Mouse (Mus musculus) adrenal gland, postnatal 36 days (tissue): ENCODE measurements at regions not wholly inside any gene's neighbourhood (a gene's known extent, or its start where the extent isn't known, plus 50 kb on each side); places are given as distances from the start of the nearest gene placed in this dataset.

Experiments used
- DNase-seq, 2 experiments: peaks; one replicate each; pipeline ENCODE4 v3.0.0; 2021; ENCODE audit warnings: mixed read lengths in 1 of 2

GRCm38 (mm10) chr5:146684429-146684828, 99.4 kb upstream of the Gpr12 start:
- DNase-seq = no peak

DNA sequence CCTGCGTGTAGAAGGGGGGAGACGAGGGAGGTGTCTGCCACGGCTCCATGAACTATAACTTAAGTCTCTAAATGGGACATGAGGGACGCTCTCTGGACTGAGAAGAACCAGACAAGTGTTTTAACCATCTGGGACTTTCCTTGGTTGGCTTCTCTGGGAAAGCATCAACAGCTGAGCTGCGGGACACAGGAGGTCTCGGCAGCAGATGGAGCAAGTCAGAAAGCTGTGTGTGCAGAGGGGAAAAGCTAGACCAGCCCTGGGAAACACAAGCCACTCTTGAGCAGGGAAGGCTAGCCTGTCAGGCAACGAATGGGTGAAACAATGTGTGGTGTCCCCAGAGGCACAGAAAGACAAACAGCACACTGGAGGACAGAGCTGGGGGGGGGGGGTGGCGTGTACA, 98.5 kb upstream of the Gpr12 start:
- DNase-seq = no peak

DNA sequence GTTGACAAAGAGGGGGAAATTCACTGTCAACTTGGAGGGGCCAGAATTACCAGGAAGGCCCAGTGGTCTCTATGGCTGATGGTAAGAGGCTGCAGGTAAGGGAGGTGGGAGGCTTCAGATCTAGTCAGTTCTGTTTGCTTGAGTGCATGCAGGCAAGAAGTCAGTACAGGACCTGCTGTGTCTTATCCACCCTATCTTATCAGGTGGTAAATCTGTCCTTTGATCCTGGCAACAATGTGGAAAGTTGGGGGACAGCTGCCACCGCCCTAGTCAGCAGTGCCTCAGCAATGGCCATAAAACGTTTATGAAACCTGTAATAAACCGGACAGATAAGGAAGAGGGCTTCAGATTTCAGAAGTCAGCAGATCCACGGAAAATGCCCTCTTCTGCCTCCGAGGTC, 97.9 kb upstream of the Gpr12 start:
- no peak for DNase-seq

GRCm38 (mm10) chr5:146681512-146681911, 96.5 kb upstream of the Gpr12 start:
- DNase-seq = no peak

GRCm38 (mm10) chr5:146679198-146679681, 94.2 kb upstream of the Gpr12 start:
- no peak for DNase-seq

DNA sequence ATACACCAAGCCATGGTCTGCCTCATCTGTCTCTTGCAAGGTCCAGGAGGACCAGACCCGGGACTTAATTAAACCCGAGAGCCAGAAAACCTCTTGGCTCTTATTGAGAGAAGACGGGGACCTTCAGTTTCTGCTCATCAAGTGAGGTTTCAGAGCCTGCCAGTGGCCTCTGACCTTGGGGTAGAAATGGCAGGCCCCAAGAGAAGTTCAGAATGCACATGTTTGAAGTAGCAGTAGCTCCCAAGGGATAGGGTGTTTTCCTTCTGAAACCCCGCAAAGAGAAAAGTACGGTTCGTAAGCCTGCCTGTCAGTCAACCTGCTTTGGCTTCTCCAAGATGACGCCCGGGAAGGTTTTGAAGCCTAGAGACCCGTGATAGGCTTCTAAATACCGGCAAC, 93.7 kb upstream of the Gpr12 start:
- DNase-seq = no peak

- no peak for DNase-seq
These were observed 93.2 kb upstream of the Gpr12 start for GRCm38 (mm10) chr5:146678049-146678774.

DNA sequence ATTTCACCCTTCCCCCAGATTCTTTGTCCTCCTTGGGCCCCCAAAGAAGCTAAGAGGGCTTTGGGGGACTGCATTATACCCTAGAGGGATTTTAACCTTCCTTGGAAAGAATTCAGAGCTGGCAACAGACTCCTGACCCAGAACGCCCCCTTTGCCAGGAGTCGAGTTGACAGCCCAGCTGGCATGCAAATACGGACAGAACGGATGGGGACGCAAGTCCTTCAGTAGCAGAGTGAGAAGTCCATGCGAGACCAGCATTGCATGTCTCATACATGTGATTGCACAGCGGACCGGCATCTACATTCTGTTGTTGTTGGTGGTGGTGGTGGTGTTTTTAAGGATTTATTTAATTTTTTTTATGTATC, 92.1 kb upstream of the Gpr12 start:
- DNase-seq = no peak

- peak; percentile 32 to 56 for DNase-seq
These were observed 91.6 kb upstream of the Gpr12 start for GRCm38 (mm10) chr5:146676470-146677150.

GRCm38 (mm10) chr5:146675887-146676277, 90.8 kb upstream of the Gpr12 start:
- no peak for DNase-seq

- DNase-seq = peak; percentile 68 to 74
These were observed 90.2 kb upstream of the Gpr12 start for GRCm38 (mm10) chr5:146675006-146675886.

GRCm38 (mm10) chr5:146661751-146662150, 76.7 kb upstream of the Gpr12 start:
- no peak for DNase-seq

- no peak for DNase-seq
These were observed 72.2 kb upstream of the Gpr12 start for GRCm38 (mm10) chr5:146657228-146657627.

DNA sequence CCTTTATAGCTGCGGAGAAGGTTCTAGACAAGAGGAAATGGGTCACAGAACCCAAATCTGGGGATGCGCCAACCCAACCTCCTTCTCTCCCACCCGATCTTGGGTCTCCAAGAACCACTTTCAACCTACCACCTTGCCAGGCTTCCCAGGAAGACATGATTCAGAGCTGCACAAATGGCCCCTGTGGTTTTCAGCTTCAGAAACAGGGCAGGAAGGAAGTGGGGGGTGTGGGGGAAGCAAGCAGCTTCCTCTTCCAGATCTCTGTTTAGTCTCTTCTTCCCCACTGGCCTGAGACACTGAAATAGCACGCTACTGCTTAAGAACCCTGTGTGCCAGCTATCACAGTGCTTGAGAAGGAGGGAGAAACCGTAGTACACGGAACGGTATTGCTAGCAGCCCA, 70.4 kb upstream of the Gpr12 start:
- no peak for DNase-seq

DNA sequence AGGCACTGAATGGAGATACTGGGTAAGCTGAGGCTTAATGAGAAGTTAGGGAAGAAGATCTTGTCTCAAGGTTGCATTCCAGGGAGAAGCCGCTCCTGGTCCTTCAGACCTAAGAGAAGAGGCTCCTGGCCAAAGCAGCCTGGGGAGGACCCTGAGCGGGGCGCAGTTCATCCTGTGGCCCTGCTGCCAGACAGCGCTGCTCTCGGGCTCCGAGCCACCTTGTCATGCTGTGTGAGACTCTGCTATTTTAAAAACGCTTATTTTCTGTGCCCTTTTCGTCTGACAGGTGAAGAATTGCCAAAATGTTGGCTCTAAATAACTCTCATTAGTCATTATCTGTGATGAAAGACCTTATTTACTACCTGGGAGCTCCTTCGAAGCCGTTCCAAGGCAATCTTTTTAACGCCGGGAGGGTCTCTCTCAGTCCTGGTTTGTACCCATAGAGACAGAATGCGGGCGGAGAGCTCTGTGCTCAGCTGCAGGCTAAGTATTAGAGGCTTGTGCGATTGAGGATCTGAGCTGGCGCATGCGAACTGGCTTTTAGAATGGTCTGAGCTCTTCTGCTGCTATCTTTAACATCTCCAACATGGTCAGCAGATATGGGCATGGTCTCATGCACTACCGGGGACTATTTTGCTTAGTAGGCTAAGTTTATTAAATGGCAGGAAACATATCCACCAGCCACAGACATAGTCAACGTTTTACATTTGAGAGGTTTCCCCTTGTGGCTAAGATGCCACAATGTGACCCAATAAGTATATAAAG, 68.8 kb upstream of the Gpr12 start:
- DNase-seq = no peak

- no peak for DNase-seq
These were observed 67.8 kb upstream of the Gpr12 start for GRCm38 (mm10) chr5:146652874-146653273.

DNA sequence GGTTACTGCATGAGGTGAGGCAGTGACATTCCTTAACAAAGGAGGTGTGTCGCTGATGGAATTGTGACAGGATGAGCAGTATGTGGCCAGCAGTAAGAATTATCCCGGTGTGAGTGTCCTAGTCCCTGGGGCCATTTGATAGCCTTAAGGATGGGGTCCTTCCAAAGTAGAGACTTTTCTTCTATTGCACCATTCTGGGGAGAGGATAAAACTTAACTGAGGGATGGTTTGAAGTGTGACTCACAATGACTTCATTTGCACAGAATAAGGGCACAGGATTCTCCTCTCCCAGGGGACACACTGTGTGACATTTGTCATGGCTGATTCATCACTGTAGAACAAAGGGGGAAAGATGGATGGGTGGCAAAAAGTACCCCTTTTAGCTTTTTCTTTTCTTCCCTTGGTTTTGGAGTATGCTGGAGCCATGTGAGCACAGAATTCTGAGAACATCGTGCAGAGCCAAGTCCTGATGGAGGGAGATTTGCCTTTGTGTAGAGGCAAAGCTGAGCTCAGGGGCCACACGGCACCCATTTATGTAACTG, 63.6 kb upstream of the Gpr12 start:
- DNase-seq = no peak

GRCm38 (mm10) chr5:146647628-146648380, 62.8 kb upstream of the Gpr12 start:
- DNase-seq = no peak

DNA sequence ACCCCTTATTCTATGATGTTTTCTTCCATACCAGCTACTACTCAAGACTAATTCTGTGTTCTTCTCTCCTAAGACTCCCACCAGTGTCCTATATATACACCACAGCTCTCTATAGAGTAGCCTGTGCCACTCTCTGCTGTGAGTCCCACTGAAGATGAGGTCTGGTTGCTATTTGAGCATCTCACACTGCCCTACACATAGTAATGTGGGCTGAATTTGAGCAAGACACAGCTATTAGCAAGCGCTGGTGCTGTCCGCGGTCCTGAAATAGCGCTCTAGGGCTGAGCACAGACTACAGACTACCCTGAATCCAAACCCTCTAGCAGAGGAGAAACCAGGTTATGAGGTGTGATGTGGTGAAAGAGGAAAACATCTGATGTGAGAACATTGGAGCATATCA, 59.5 kb upstream of the Gpr12 start:
- DNase-seq = peak; percentile 74 to 81

GRCm38 (mm10) chr5:146641931-146642330, 56.9 kb upstream of the Gpr12 start:
- DNase-seq = no peak

DNA sequence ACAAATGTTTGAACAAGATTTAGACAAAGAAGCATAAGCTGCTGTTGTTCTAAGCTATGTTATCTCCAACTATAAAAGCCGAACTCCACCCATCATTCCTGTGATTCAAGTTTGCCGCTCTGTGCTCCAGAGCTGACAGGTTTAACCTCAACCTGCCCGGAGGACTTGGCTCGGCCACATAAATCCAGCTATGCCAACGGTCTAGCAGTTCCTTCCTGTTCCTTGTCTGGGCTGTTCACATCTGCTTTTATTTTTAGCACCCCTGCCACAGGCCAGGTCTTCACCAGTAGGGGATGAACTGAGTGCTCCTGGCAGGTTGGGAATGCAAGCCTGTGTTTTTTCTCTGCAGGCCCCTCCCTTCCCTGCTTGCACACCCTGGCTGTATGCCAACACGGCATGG, 51.8 kb upstream of the Gpr12 start:
- no peak for DNase-seq
